ENCODE assay signal across 19 mouse cellular contexts in genomic region chr8:11471309-11471708, GRCm38 (mm10). TPM values are rescaled to one million over a fixed set of nuclear protein-coding genes. Genes with fewer than 3 reads are reported as not detected.
DNase-seq lines count a peak whose midpoint lies in the region; ATAC-seq and TF ChIP-seq lines count a peak whose summit lies in the region.
"Had no signal": no experiment of that assay in that cellular context is flagged by ENCODE, and none has a peak within 500 bp of the region (broad histone marks: within the 10 kb centered on the region; RNA-seq: fewer than 3 reads in every experiment).

No protein-coding gene starts in this region.

- H3K4me3 ChIP-seq in heart, embryonic 15.5 days: no peak overlapping the region
- H3K4me3 ChIP-seq in kidney, postnatal 0 days (replicated peaks; ENCODE audit: low read depth, low read length): no peak overlapping the region
- no peak overlapping the region for H3K4me3 ChIP-seq in liver, embryonic 16.5 days (ENCODE audit: low read depth, low read length)
- H3K4me3 ChIP-seq in lung, postnatal 0 days (ENCODE audit: low read depth, low read length): no peak overlapping the region
- H3K4me3 ChIP-seq: embryonic facial prominence, embryonic 12.5 days; hindbrain, embryonic 15.5 days; neural tube, embryonic 12.5 days had no signal

- intact Hi-C loops in heart, postnatal 36 days (cut with DNase I): no loop called here

- no peak overlapping the region for H3K4me2 ChIP-seq in heart, embryonic 15.5 days
- H3K4me2 ChIP-seq in kidney, postnatal 0 days (ENCODE audit: low read length): peak overlapping the region; percentile 32; the same call in 1 of the 2 replicates
- no peak overlapping the region for H3K4me2 ChIP-seq in liver, embryonic 16.5 days (ENCODE audit: low read depth, low read length)
- no peak overlapping the region for H3K4me2 ChIP-seq in lung, postnatal 0 days (replicated peaks; ENCODE audit: low read depth, low read length)
- H3K4me2 ChIP-seq: embryonic facial prominence, embryonic 12.5 days; hindbrain, embryonic 15.5 days; neural tube, embryonic 12.5 days had no signal

- H3K9ac ChIP-seq in heart, embryonic 15.5 days: no peak overlapping the region
- H3K9ac ChIP-seq in kidney, postnatal 0 days (ENCODE audit: low read depth, low read length): no peak overlapping the region
- no peak overlapping the region for H3K9ac ChIP-seq in liver, embryonic 16.5 days (ENCODE audit: low read depth, low read length)
- H3K9ac ChIP-seq in lung, postnatal 0 days (replicated peaks; ENCODE audit: low read depth): no peak overlapping the region
- H3K9ac ChIP-seq: embryonic facial prominence, embryonic 12.5 days; forebrain, postnatal 0 days; hindbrain, embryonic 15.5 days; neural tube, embryonic 12.5 days had no signal

- 0 out of 2 replicates have a peak overlapping the region, but pooled peaks have one; percentile 13 for H3K27ac ChIP-seq in heart, embryonic 15.5 days
- H3K27ac ChIP-seq in kidney, postnatal 0 days: peak overlapping the region; percentile 91
- peak overlapping the region; percentile 48 for H3K27ac ChIP-seq in liver, embryonic 16.5 days (ENCODE audit: low read length)
- no peak overlapping the region for H3K27ac ChIP-seq in lung, postnatal 0 days (ENCODE audit: low read length)
- H3K27ac ChIP-seq: embryonic facial prominence, embryonic 12.5 days; hindbrain, embryonic 15.5 days; neural tube, embryonic 12.5 days had no signal

- TF ChIP-seq EP300 in lung, postnatal 0 days (IDR thresholded peaks at IDR 0.05): no peak

- no peak for ATAC-seq in heart, embryonic 15.5 days (replicated peaks; ENCODE audit: insufficient number of reproducible peaks, insufficient read depth, low FRiP score, low read depth)
- ATAC-seq in kidney, postnatal 0 days (replicated peaks; ENCODE audit: low FRiP score, low read depth): no peak
- peak; percentile 33 for ATAC-seq in liver, embryonic 16.5 days (ENCODE audit: low read depth)
- ATAC-seq in lung, postnatal 0 days: no peak
- ATAC-seq: forebrain, postnatal 0 days; intestine, embryonic 16.5 days had no signal

- H3K36me3 ChIP-seq in heart, embryonic 15.5 days: peaks cover 12% of the 10 kb centered on the region; the same call in 1 of the 2 replicates
- H3K36me3 ChIP-seq in kidney, postnatal 0 days (ENCODE audit: insufficient read depth, low read length): no peaks in the 10 kb centered on the region
- no peaks in the 10 kb centered on the region for H3K36me3 ChIP-seq in liver, embryonic 16.5 days (ENCODE audit: control insufficient read depth, insufficient read depth)
- no peaks in the 10 kb centered on the region for H3K36me3 ChIP-seq in lung, postnatal 0 days (ENCODE audit: insufficient read depth, low read length)
- H3K36me3 ChIP-seq: embryonic facial prominence, embryonic 12.5 days; hindbrain, embryonic 15.5 days; neural tube, embryonic 12.5 days had no signal

- WGBS in heart, embryonic 15.5 days: 56% methylated on average over 8 of the region's 8 CpGs
- 43% methylated on average over 8 of the region's 8 CpGs for WGBS in kidney, postnatal 0 days
- 30% methylated on average over 8 of the region's 8 CpGs for WGBS in liver, embryonic 16.5 days (ENCODE audit: insufficient replicate concordance)
- 48% methylated on average over 8 of the region's 8 CpGs for WGBS in lung, postnatal 0 days

- H3K9me3 ChIP-seq in heart, embryonic 15.5 days (replicated peaks): no peaks in the 10 kb centered on the region
- no peaks in the 10 kb centered on the region for H3K9me3 ChIP-seq in kidney, postnatal 0 days (replicated peaks; ENCODE audit: low read length)
- H3K9me3 ChIP-seq in liver, embryonic 16.5 days (replicated peaks; ENCODE audit: control insufficient read depth, low read length): no peaks in the 10 kb centered on the region
- no peaks in the 10 kb centered on the region for H3K9me3 ChIP-seq in lung, postnatal 0 days (ENCODE audit: low read length)
- H3K9me3 ChIP-seq: embryonic facial prominence, embryonic 12.5 days; hindbrain, embryonic 15.5 days had no signal

- 0 out of 2 replicates have a peak, but pooled peaks cover 3% of the 10 kb centered on the region for H3K27me3 ChIP-seq in heart, embryonic 15.5 days
- no peaks in the 10 kb centered on the region for H3K27me3 ChIP-seq in kidney, postnatal 0 days (ENCODE audit: insufficient read depth, low read length)
- H3K27me3 ChIP-seq in liver, embryonic 16.5 days (ENCODE audit: control insufficient read depth, insufficient read depth, low read depth, low read length): peaks cover 19% of the 10 kb centered on the region
- H3K27me3 ChIP-seq in lung, postnatal 0 days (replicated peaks; ENCODE audit: insufficient read depth, low read length): no peaks in the 10 kb centered on the region

- DNase-seq in heart, postnatal 36 days: no peak
- peak; percentile 90 for DNase-seq in kidney, adult 11 months
- no peak for DNase-seq in kidney, postnatal 0 days (ENCODE audit: low spot score)
- DNase-seq in adrenal gland, postnatal 36 days: no peak
- no peak for DNase-seq in lung, postnatal 0 days (ENCODE audit: low spot score)
- DNase-seq in embryo, embryonic 10.5 days (ENCODE audit: low spot score): no peak
- DNase-seq: adrenal gland, postnatal 10 days; cerebellum, adult 2 months; forebrain, postnatal 0 days; heart, postnatal 14 days; layer of hippocampus, adult 9-11 months; lung, postnatal 10 days; right cerebral cortex, postnatal 14 days had no signal

- no peak for TF ChIP-seq CTCF in kidney, postnatal 0 days (IDR thresholded peaks at IDR 0.05; ENCODE audit: low read depth)
- TF ChIP-seq CTCF in lung, postnatal 0 days (IDR thresholded peaks at IDR 0.05): no peak

- peaks cover 48% of the 10 kb centered on the region for H3K4me1 ChIP-seq in heart, embryonic 15.5 days (replicated peaks)
- peaks cover 37% of the 10 kb centered on the region for H3K4me1 ChIP-seq in kidney, postnatal 0 days (replicated peaks; ENCODE audit: insufficient read depth, low read length)
- peaks cover 15% of the 10 kb centered on the region for H3K4me1 ChIP-seq in liver, embryonic 16.5 days (ENCODE audit: control insufficient read depth, low read depth, low read length)
- peaks cover 8% of the 10 kb centered on the region for H3K4me1 ChIP-seq in lung, postnatal 0 days (ENCODE audit: insufficient read depth, low read depth, low read length)

RNA-seq across cellular contexts. Expression of gene Rab20, which starts 7.2 kb away (rescaled TPM):
- 36.1 and 37.2 TPM in 2 replicates for polyA plus RNA-seq in heart, embryonic 15.5 days (2015; fragmentation: Nextera tagmentation; extraction: Ambion mirVana)
- total RNA-seq in heart, postnatal 36 days (2021): 10 to 100 TPM; 26.9 to 32.1 TPM
- 44.3 and 48.0 TPM in 2 replicates for polyA plus RNA-seq in kidney, postnatal 0 days (2015; fragmentation: Nextera tagmentation; extraction: Ambion mirVana)
- 6.3 and 7.4 TPM in 2 replicates for polyA plus RNA-seq in liver, embryonic 16.5 days (2015; fragmentation: Nextera tagmentation; extraction: Ambion mirVana)
- total RNA-seq in adrenal gland, postnatal 36 days (2021): 10 to 100 TPM in 1 of 2 experiments, 1 to 10 TPM in 1; 6.7 to 12.5 TPM
- 17.8 and 19.9 TPM in 2 replicates for polyA plus RNA-seq in lung, postnatal 0 days (2015; fragmentation: Nextera tagmentation; extraction: Ambion mirVana)

RNA-seq across cellular contexts. Expression of gene Naxd, which starts 26.0 kb away (rescaled TPM):
- 70.0 and 94.5 TPM in 2 replicates for polyA plus RNA-seq in heart, embryonic 15.5 days (2015; fragmentation: Nextera tagmentation; extraction: Ambion mirVana)
- total RNA-seq in heart, postnatal 36 days (2021): 10 to 100 TPM; 35.6 to 39.7 TPM
- polyA plus RNA-seq in kidney, postnatal 0 days (2015; fragmentation: Nextera tagmentation; extraction: Ambion mirVana): 111 and 115 TPM in 2 replicates
- polyA plus RNA-seq in liver, embryonic 16.5 days (2015; fragmentation: Nextera tagmentation; extraction: Ambion mirVana): 37.0 and 38.0 TPM in 2 replicates
- total RNA-seq in adrenal gland, postnatal 36 days (2021): 10 to 100 TPM; 71.0 to 74.4 TPM
- 201 and 223 TPM in 2 replicates for polyA plus RNA-seq in lung, postnatal 0 days (2015; fragmentation: Nextera tagmentation; extraction: Ambion mirVana)
